Mouse (Mus musculus) ES-E14 (cell line): ENCODE data around the gene Tbc1d8.

Experiments used
- CHD2 ChIP-seq: IDR thresholded peaks from 2 replicates; pipeline ENCODE4 v1.6.1; 2014; ENCODE audit warnings: mild to moderate bottlenecking, low read depth, low read length, inconsistent platforms
- HCFC1 ChIP-seq: IDR thresholded peaks from 2 replicates; pipeline ENCODE4 v1.6.1; 2012; ENCODE audit warnings: low read length, inconsistent platforms, borderline replicate concordance; ENCODE audit not compliant: insufficient read depth
- MAFK ChIP-seq: IDR thresholded peaks from 2 replicates; pipeline ENCODE4 v1.6.1; 2014; ENCODE audit warnings: mild to moderate bottlenecking, low read depth, low read length, inconsistent platforms; ENCODE audit not compliant: insufficient read depth
- ZC3H11A ChIP-seq: IDR thresholded peaks from 2 replicates; pipeline ENCODE4 v1.6.1; 2012; ENCODE audit warnings: low read depth, mild to moderate bottlenecking, inconsistent platforms, low read length, borderline replicate concordance
- ZNF384 ChIP-seq: IDR thresholded peaks from 2 replicates; pipeline ENCODE4 v1.6.1; 2012; ENCODE audit warnings: low read depth, low read length, inconsistent platforms

GRCm38 (mm10) chr1:39391652-39392051, 86.9 kb downstream of the Tbc1d8 start:
- no peak for TF ChIP-seq HCFC1
- TF ChIP-seq MAFK: no peak
- TF ChIP-seq ZC3H11A: no peak
- TF ChIP-seq ZNF384: no peak
- no peak for TF ChIP-seq CHD2
